Mouse (Mus musculus) C2C12 (cell line): ENCODE measurements around the gene Brd3.

Experiments used
- CEBPB ChIP-seq: IDR thresholded peaks from one replicate; pipeline ENCODE4 v1.6.1; 2011; ENCODE audit warnings: low read depth, mild to moderate bottlenecking, control low read depth, moderate library complexity
- CTCF ChIP-seq: IDR thresholded peaks from one replicate; pipeline ENCODE4 v1.5.1; 2011; ENCODE audit not compliant: control insufficient read depth, insufficient read depth, insufficient read length
- MAX ChIP-seq: IDR thresholded peaks from one replicate; pipeline ENCODE4 v1.6.1; 2011; ENCODE audit warnings: mild to moderate bottlenecking, control low read depth
- MYOD1 ChIP-seq: IDR thresholded peaks from one replicate; pipeline ENCODE4 v1.6.1; 2011; ENCODE audit warnings: low read depth; ENCODE audit not compliant: control insufficient read depth, insufficient read length
- USF1 ChIP-seq: IDR thresholded peaks from one replicate; pipeline ENCODE4 v1.6.1; 2011; ENCODE audit warnings: low read depth, mild to moderate bottlenecking, control low read depth, moderate library complexity

GRCm38 (mm10) chr2:27426406-27426854 lies 81.0 kb downstream of the Brd3 start:
- TF ChIP-seq CTCF (no peak), USF1 (no peak), CEBPB (no peak), MYOD1 (no peak), MAX (no peak)
